18 mouse cellular contexts compared by ENCODE assay signal in the genomic region with DNA sequence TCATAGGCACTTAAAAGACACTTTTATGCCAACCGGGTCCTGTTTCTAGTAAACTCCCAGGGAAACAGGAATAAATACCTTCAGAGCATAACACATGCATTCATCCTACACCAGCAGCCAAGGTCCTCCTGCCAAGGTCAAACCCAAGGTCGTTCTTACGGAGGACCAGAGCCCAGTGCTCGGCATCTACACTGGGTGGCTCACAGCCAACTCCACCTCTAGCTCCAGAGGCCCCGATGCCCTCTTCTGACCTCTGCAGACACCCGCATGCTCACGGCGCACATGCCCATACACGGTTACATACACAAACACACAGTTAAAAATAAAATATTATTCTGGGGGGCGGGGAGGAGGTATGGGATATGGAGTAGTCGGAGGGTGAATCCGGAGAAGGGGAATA. TPM values are rescaled to one million over a fixed set of nuclear protein-coding genes. Genes with fewer than 3 reads are reported as not detected.
DNase-seq lines count a peak whose midpoint lies in the region; ATAC-seq lines count a peak whose summit lies in the region.
"Had no signal": no experiment of that assay in that cellular context is flagged by ENCODE, and none has a peak within 500 bp of the region (broad histone marks: within the 10 kb centered on the region; RNA-seq: fewer than 3 reads in every experiment).

No protein-coding gene starts in this region.

- H3K27me3 ChIP-seq in heart, embryonic 12.5 days (replicated peaks): peaks cover 14% of the 10 kb centered on the region; the same call in 1 of the 2 replicates

- no peaks in the 10 kb centered on the region for H3K9me3 ChIP-seq in heart, embryonic 12.5 days (replicated peaks)
- H3K9me3 ChIP-seq: embryonic facial prominence, embryonic 13.5 days; limb, embryonic 10.5 days; midbrain, embryonic 10.5 days had no signal

- no peaks in the 10 kb centered on the region for H3K36me3 ChIP-seq in heart, embryonic 12.5 days
- H3K36me3 ChIP-seq: embryonic facial prominence, embryonic 13.5 days; limb, embryonic 10.5 days; midbrain, embryonic 10.5 days had no signal

- peak overlapping the region; percentile 95 for H3K27ac ChIP-seq in heart, embryonic 12.5 days (ENCODE audit: poor library complexity, severe bottlenecking)
- H3K27ac ChIP-seq: embryonic facial prominence, embryonic 13.5 days; limb, embryonic 10.5 days; midbrain, embryonic 10.5 days had no signal

- peak; percentile 55 for DNase-seq in kidney, adult 11 months
- no peak for DNase-seq in kidney, postnatal 4 days
- peak; percentile 53 to 65 for DNase-seq in heart, postnatal 14 days
- DNase-seq in testis, postnatal 14 days (ENCODE audit: low spot score): peak; percentile 57
- no peak for DNase-seq in left cerebral cortex, adult 8-10 months (ENCODE audit: low spot score in 2 of 2)
- no peak for DNase-seq in left cerebral cortex, postnatal 10 days (ENCODE audit: extremely low spot score in 1 of 2, low spot score in 2 of 2)
- DNase-seq: cerebellum, adult 8-10 months; gastrocnemius, postnatal 10 days; layer of hippocampus, postnatal 36 days; lung, adult 2 months; lung, postnatal 4 days; right cerebral cortex, adult 18-20 months; thymus, postnatal 25 days had no signal

- intact Hi-C loops in heart, postnatal 14 days (cut with DNase I): no loop called here
- intact Hi-C loops in left cerebral cortex, postnatal 10 days (cut with DNase I): no loop called here

- WGBS in heart, embryonic 12.5 days: 68% methylated on average over 12 of the region's 12 CpGs

- no peak overlapping the region for H3K9ac ChIP-seq in heart, embryonic 12.5 days
- H3K9ac ChIP-seq: embryonic facial prominence, embryonic 13.5 days had no signal

- H3K4me1 ChIP-seq in heart, embryonic 12.5 days (replicated peaks): peaks cover 88% of the 10 kb centered on the region

- no peak overlapping the region for H3K4me3 ChIP-seq in heart, embryonic 12.5 days
- H3K4me3 ChIP-seq: embryonic facial prominence, embryonic 13.5 days; limb, embryonic 10.5 days; midbrain, embryonic 10.5 days had no signal

- ATAC-seq in heart, embryonic 12.5 days (ENCODE audit: insufficient number of reproducible peaks, low FRiP score): no peak

- H3K4me2 ChIP-seq in heart, embryonic 12.5 days: no peak overlapping the region
- H3K4me2 ChIP-seq: embryonic facial prominence, embryonic 13.5 days; liver, embryonic 11.5 days had no signal

RNA-seq across cellular contexts. Expression of a gene that starts 14.9 kb away (rescaled TPM):
- 9.9 and 12.5 TPM in 2 replicates for polyA plus RNA-seq in heart, embryonic 12.5 days (2016; fragmentation: Nextera tagmentation; extraction: Ambion mirVana)
- total RNA-seq in heart, postnatal 14 days (2021): 10 to 100 TPM; 15.9 to 17.8 TPM
- total RNA-seq in left cerebral cortex, adult 8-10 months (2022): 10 to 100 TPM; 15.2 to 16.8 (median 15.6) TPM
- total RNA-seq in left cerebral cortex, postnatal 10 days (2021): 10 to 100 TPM; 14.4 to 17.4 TPM

Comparison
In these comparisons a context has a peak if more than half of its experiments do, and no peak if none do; other contexts are left out.
1. DNase-seq: peak in kidney, adult 11 months (single experiment), heart, postnatal 14 days (2 of 2) and testis, postnatal 14 days (single experiment); none in kidney, postnatal 4 days (0 of 2), left cerebral cortex, adult 8-10 months (0 of 2) and left cerebral cortex, postnatal 10 days (0 of 2).